Mouse (Mus musculus) G1E (cell line): ENCODE measurements at regions not wholly inside any gene's neighbourhood (a gene's known extent, or its start where the extent isn't known, plus 50 kb on each side); places are given as distances from the start of the nearest gene placed in this dataset.

ENCODE experiments used
- ATAC-seq: 2 replicates; pipeline ENCODE4 v1.8.0; 2016; ENCODE audit warnings: mild to moderate bottlenecking; ENCODE audit not compliant: insufficient number of reproducible peaks, poor library complexity, low FRiP score, severe bottlenecking; ENCODE audit errors: extremely low read depth
- DNase-seq: peaks from one replicate; pipeline ENCODE4 v3.0.0; 2012; ENCODE audit warnings: low spot score
- H3K27me3 ChIP-seq: 2 replicates; pipeline ENCODE4 v1.6.1; 2012; ENCODE audit warnings: mild to moderate bottlenecking, low read length, inconsistent platforms; ENCODE audit not compliant: insufficient read depth
- H3K36me3 ChIP-seq: replicated peaks from 2 replicates; pipeline ENCODE3; 2012; ENCODE audit warnings: mild to moderate bottlenecking, inconsistent platforms
- H3K4me1 ChIP-seq: 2 replicates; pipeline ENCODE4 v1.6.1; 2012; ENCODE audit warnings: low read depth, low read length, inconsistent platforms, mixed read lengths; ENCODE audit not compliant: insufficient read depth
- H3K4me3 ChIP-seq: 2 replicates; pipeline ENCODE4 v1.5.1; 2012; ENCODE audit warnings: low read depth, mild to moderate bottlenecking, inconsistent platforms, low read length, moderate library complexity, mixed read lengths
- H3K9me3 ChIP-seq: replicated peaks from 2 replicates; pipeline ENCODE4 v1.6.1; 2012; ENCODE audit warnings: inconsistent platforms
- CTCF ChIP-seq: IDR thresholded peaks from 2 replicates; pipeline ENCODE4 v1.5.1; 2012; ENCODE audit warnings: low read depth, low read length, inconsistent platforms, mixed read lengths
- GATA1 ChIP-seq: IDR thresholded peaks from 2 replicates; pipeline ENCODE4 v1.6.1; 2012; ENCODE audit warnings: borderline replicate concordance, low read length, inconsistent platforms, mixed read lengths
- GATA2 ChIP-seq: IDR thresholded peaks from 2 replicates; pipeline ENCODE4 v1.6.1; 2012; ENCODE audit warnings: low read depth, low read length, inconsistent platforms, borderline replicate concordance
- POLR2AphosphoS5 ChIP-seq: IDR thresholded peaks from 2 replicates; pipeline ENCODE4 v1.6.1; 2012; ENCODE audit warnings: low read depth, low read length, inconsistent platforms; ENCODE audit not compliant: insufficient replicate concordance
- TAL1 ChIP-seq: conservative IDR thresholded peaks from 2 replicates; pipeline ENCODE4 v1.6.1; 2012; ENCODE audit warnings: low read depth, low read length, inconsistent platforms, mixed read lengths

- DNase-seq (no peak), ATAC-seq (no peak)
- TF ChIP-seq GATA1: no peak
- TF ChIP-seq GATA2: no peak
- no peak for TF ChIP-seq CTCF
- TF ChIP-seq POLR2AphosphoS5: no peak
- TF ChIP-seq TAL1: no peak
- Histone ChIP-seq H3K36me3 (no peaks in the 10 kb centered on the region), H3K27me3 (no peaks in the 10 kb centered on the region), H3K4me1 (no peaks in the 10 kb centered on the region), H3K4me3 (no peak overlapping the region), H3K9me3 (peaks cover 13% of the 10 kb centered on the region)
These were observed 106.7 kb upstream of the Spag17 start for GRCm38 (mm10) chr3:99778526-99778925.

- DNase-seq (no peak), ATAC-seq (no peak)
- Histone ChIP-seq H3K4me3 (no peak overlapping the region), H3K4me1 (no peaks in the 10 kb centered on the region), H3K9me3 (peaks cover 15% of the 10 kb centered on the region), H3K36me3 (no peaks in the 10 kb centered on the region), H3K27me3 (no peaks in the 10 kb centered on the region)
- no peak for TF ChIP-seq GATA1
- TF ChIP-seq TAL1: no peak
- TF ChIP-seq CTCF: no peak
- no peak for TF ChIP-seq POLR2AphosphoS5
- no peak for TF ChIP-seq GATA2
These were observed 99.2 kb upstream of the Spag17 start for GRCm38 (mm10) chr3:99785955-99786529.

- no peaks in the 10 kb centered on the region for H3K27me3 ChIP-seq
- peaks cover 13% of the 10 kb centered on the region for H3K9me3 ChIP-seq
- no peak overlapping the region for H3K4me3 ChIP-seq
- no peak for ATAC-seq
- DNase-seq: no peak
- no peaks in the 10 kb centered on the region for H3K4me1 ChIP-seq
- no peaks in the 10 kb centered on the region for H3K36me3 ChIP-seq
- TF ChIP-seq POLR2AphosphoS5: no peak
- TF ChIP-seq TAL1: no peak
- TF ChIP-seq GATA1: no peak
- TF ChIP-seq GATA2: no peak
- no peak for TF ChIP-seq CTCF
These were observed 93.9 kb upstream of the Spag17 start for GRCm38 (mm10) chr3:99791316-99791715.

- Histone ChIP-seq H3K27me3 (no peaks in the 10 kb centered on the region), H3K4me3 (no peak overlapping the region), H3K36me3 (no peaks in the 10 kb centered on the region), H3K9me3 (peaks cover 18% of the 10 kb centered on the region), H3K4me1 (no peaks in the 10 kb centered on the region)
- TF ChIP-seq POLR2AphosphoS5 (no peak), CTCF (no peak), GATA2 (no peak), GATA1 (no peak), TAL1 (no peak)
- ATAC-seq: no peak
- no peak for DNase-seq
These were observed 91.6 kb upstream of the Spag17 start for GRCm38 (mm10) chr3:99793622-99794021.

- Histone ChIP-seq H3K4me3 (no peak overlapping the region), H3K36me3 (no peaks in the 10 kb centered on the region), H3K27me3 (no peaks in the 10 kb centered on the region), H3K4me1 (no peaks in the 10 kb centered on the region), H3K9me3 (peaks cover 12% of the 10 kb centered on the region)
- TF ChIP-seq TAL1 (no peak), POLR2AphosphoS5 (no peak), CTCF (no peak), GATA2 (no peak), GATA1 (no peak)
- no peak for DNase-seq
- no peak for ATAC-seq
These were observed 89.4 kb upstream of the Spag17 start for GRCm38 (mm10) chr3:99795835-99796234.

- Histone ChIP-seq H3K4me3 (no peak overlapping the region), H3K9me3 (peaks cover 7% of the 10 kb centered on the region; the same call in 1 of the 2 replicates), H3K27me3 (no peaks in the 10 kb centered on the region), H3K4me1 (no peaks in the 10 kb centered on the region), H3K36me3 (no peaks in the 10 kb centered on the region)
- TF ChIP-seq GATA1 (no peak), CTCF (no peak)
- DNase-seq: no peak
- ATAC-seq: no peak
These were observed 87.4 kb upstream of the Spag17 start for GRCm38 (mm10) chr3:99797791-99798190.

GRCm38 (mm10) chr3:99810532-99810931 lies 74.7 kb upstream of the Spag17 start:
- ATAC-seq (no peak), DNase-seq (no peak)
- H3K9me3 ChIP-seq: 0 out of 2 replicates have a peak, but pooled peaks cover 6% of the 10 kb centered on the region
- H3K27me3 ChIP-seq: no peaks in the 10 kb centered on the region
- no peaks in the 10 kb centered on the region for H3K36me3 ChIP-seq
- no peak for TF ChIP-seq GATA2
- TF ChIP-seq POLR2AphosphoS5: no peak
- TF ChIP-seq GATA1: no peak
- TF ChIP-seq CTCF: no peak
- TF ChIP-seq TAL1: no peak
- no peak overlapping the region for H3K4me3 ChIP-seq
- no peaks in the 10 kb centered on the region for H3K4me1 ChIP-seq
